Mouse (Mus musculus) large intestine, adult 2 months (tissue): ENCODE data around the gene Zmiz2. TPM values are rescaled to one million over a fixed set of nuclear protein-coding genes. Genes with fewer than 3 reads are reported as not detected.
"Not testable (repeated sequence)": the region's sequence is repeated elsewhere in the genome, so short reads cannot be mapped to it uniquely, and the experiment has no call there.

Experiments
- DNase-seq: peaks from one replicate; pipeline ENCODE4 v3.0.0-alpha.2; 2012; ENCODE audit warnings: low read depth, low spot score
- WGBS: fragments of 180-500 bp; shearing (Covaris S2); methylation state at CpG from one replicate; pipeline ENCODE4 v1.1.7; 2018; 5-methylcytosine and 5-hydroxymethylcytosine counted together
- polyA plus RNA-seq: library from polyadenylated mRNA; depleted of rRNA; stranded (reverse); fragments of >200 nt; gene quantifications from 2 replicates; pipeline ENCODE4 v1.2.3, GENCODE M21; 2012

Gene Zmiz2
- polyA plus RNA-seq, 1 experiment = 43.2 TPM

- under 1% methylated on average over 30 of the region's 30 CpGs for WGBS
- no peak for DNase-seq
Observed at GRCm38 (mm10) chr11:6416405-6417034, 27.6 kb downstream of the Zmiz2 start.

- WGBS = 11% methylated on average over 2 of the region's 2 CpGs
- DNase-seq = no peak
Observed at GRCm38 (mm10) chr11:6417069-6417468, 28.2 kb downstream of the Zmiz2 start.

GRCm38 (mm10) chr11:6417490-6417889 lies 28.6 kb downstream of the Zmiz2 start:
- no peak for DNase-seq

- WGBS = 74% methylated on average over 5 of the region's 5 CpGs
- no peak for DNase-seq
Observed at GRCm38 (mm10) chr11:6418751-6419150, 29.9 kb downstream of the Zmiz2 start.

GRCm38 (mm10) chr11:6419156-6419555 lies 30.3 kb downstream of the Zmiz2 start:
- WGBS = 64% methylated on average over 4 of the region's 4 CpGs
- DNase-seq = not testable (repeated sequence)

- no peak for DNase-seq
- 6% methylated on average over 1 of the region's 1 CpGs for WGBS
Observed at GRCm38 (mm10) chr11:6420283-6420703, 31.4 kb downstream of the Zmiz2 start.

- 81% methylated on average over 2 of the region's 2 CpGs for WGBS
- DNase-seq = no peak
Observed at GRCm38 (mm10) chr11:6420722-6421350, 32.0 kb downstream of the Zmiz2 start.

- no peak for DNase-seq
- WGBS = 95% methylated on average over 7 of the region's 7 CpGs
Observed at GRCm38 (mm10) chr11:6430186-6430585, 41.3 kb downstream of the Zmiz2 start.

- no peak for DNase-seq
- 73% methylated on average over 8 of the region's 8 CpGs for WGBS
Observed at GRCm38 (mm10) chr11:6436442-6436841, 47.6 kb downstream of the Zmiz2 start.

- no peak for DNase-seq
- 90% methylated on average over 2 of the region's 2 CpGs for WGBS
Observed at GRCm38 (mm10) chr11:6437667-6438066, 48.8 kb downstream of the Zmiz2 start.

- 95% methylated on average over 4 of the region's 4 CpGs for WGBS
- DNase-seq = no peak
Observed at GRCm38 (mm10) chr11:6440171-6440570, 51.3 kb downstream of the Zmiz2 start.

- 50% methylated on average over 4 of the region's 4 CpGs for WGBS
- DNase-seq = no peak
Observed at GRCm38 (mm10) chr11:6442566-6442965, 53.7 kb downstream of the Zmiz2 start.

GRCm38 (mm10) chr11:6443102-6443501 lies 54.2 kb downstream of the Zmiz2 start:
- DNase-seq = no peak
- WGBS = 33% methylated on average over 4 of the region's 4 CpGs

- 0% methylated on average over 10 of the region's 10 CpGs for whole genome bisulfite sequencing
- DNase-seq = no peak
Observed at GRCm38 (mm10) chr11:6443727-6444076, 54.8 kb downstream of the Zmiz2 start.

- DNase-seq = peak; percentile 97
- under 1% methylated on average over 79 of the region's 80 CpGs for WGBS
Observed at GRCm38 (mm10) chr11:6444077-6444853, 55.4 kb downstream of the Zmiz2 start, which contains the start of gene H2afv. Gene H2afv (minus strand): TSS chr11:6444443.

GRCm38 (mm10) chr11:6445441-6445840 lies 56.6 kb downstream of the Zmiz2 start:
- no peak for DNase-seq
- 81% methylated on average over 4 of the region's 4 CpGs for WGBS

- no peak for DNase-seq
- WGBS = 60% methylated on average over 7 of the region's 7 CpGs
Observed at GRCm38 (mm10) chr11:6445951-6446350, 57.1 kb downstream of the Zmiz2 start.

- no peak for DNase-seq
- WGBS = 78% methylated on average over 4 of the region's 4 CpGs
Observed at GRCm38 (mm10) chr11:6447493-6447892, 58.6 kb downstream of the Zmiz2 start.

GRCm38 (mm10) chr11:6448155-6448554 lies 59.3 kb downstream of the Zmiz2 start:
- 93% methylated on average over 5 of the region's 5 CpGs for WGBS
- not testable (repeated sequence) for DNase-seq
